In genomic region chr2:167347361-167347760, GRCm38 (mm10) we compare ENCODE assay signal across 9 mouse cellular contexts. TPM values are rescaled to one million over a fixed set of nuclear protein-coding genes. Genes with fewer than 3 reads are reported as not detected.
DNase-seq lines count a peak whose midpoint lies in the region; ATAC-seq and TF ChIP-seq lines count a peak whose summit lies in the region.
"Had no signal": no experiment of that assay in that cellular context is flagged by ENCODE, and none has a peak within 500 bp of the region (broad histone marks: within the 10 kb centered on the region; RNA-seq: fewer than 3 reads in every experiment).

No protein-coding gene starts in this region.

- no peak for DNase-seq in kidney, adult 2 months
- no peak for DNase-seq in kidney, adult 9 months
- no peak for DNase-seq in embryonic facial prominence, embryonic 10.5 days (ENCODE audit: low spot score)
- DNase-seq in induced T-regulatory cell, adult 2 months (ENCODE audit: low read depth): peak; percentile 72
- no peak for DNase-seq in midbrain, postnatal 0 days (ENCODE audit: low spot score)
- no peak for DNase-seq in frontal cortex, adult 2 months (ENCODE audit: extremely low spot score in 1 of 2, low spot score in 1 of 2)
- no peak for DNase-seq in layer of hippocampus, postnatal 14 days (ENCODE audit: low spot score in 2 of 2)
- DNase-seq in lung, postnatal 25 days (ENCODE audit: low spot score): no peak

- 63% methylated on average over 4 of the region's 4 CpGs for WGBS in kidney, adult 2 months
- WGBS in embryonic facial prominence, embryonic 10.5 days: 84% methylated on average over 4 of the region's 4 CpGs
- WGBS in midbrain, postnatal 0 days: 53% methylated on average over 4 of the region's 4 CpGs

- H3K36me3 ChIP-seq in kidney, adult 2 months (ENCODE audit: control insufficient read depth, insufficient read depth, low read length): no peaks in the 10 kb centered on the region
- H3K36me3 ChIP-seq in embryonic facial prominence, embryonic 10.5 days (replicated peaks): no peaks in the 10 kb centered on the region; the same call in 1 of the 2 replicates
- H3K36me3 ChIP-seq in midbrain, postnatal 0 days (ENCODE audit: insufficient read depth, low read length): no peaks in the 10 kb centered on the region

- ATAC-seq in midbrain, postnatal 0 days (ENCODE audit: low FRiP score): no peak
- ATAC-seq: Patski had no signal

- peak overlapping the region; percentile 85 for H3K4me2 ChIP-seq in midbrain, postnatal 0 days (ENCODE audit: low read depth, low read length, poor library complexity, severe bottlenecking)

- TF ChIP-seq CTCF in kidney, adult 2 months (conservative IDR thresholded peaks at IDR 0.05; ENCODE audit: insufficient read depth, insufficient read length, low read depth, low read length): no peak
- TF ChIP-seq CTCF in midbrain, postnatal 0 days (IDR thresholded peaks at IDR 0.05): no peak

- peak overlapping the region; percentile 51; the same call in 1 of the 2 replicates for H3K27ac ChIP-seq in kidney, adult 2 months (ENCODE audit: insufficient read depth, low read depth, low read length)
- H3K27ac ChIP-seq in embryonic facial prominence, embryonic 10.5 days (replicated peaks): no peak overlapping the region
- H3K27ac ChIP-seq in midbrain, postnatal 0 days (ENCODE audit: low read depth, low read length): no peak overlapping the region

- H3K9ac ChIP-seq in midbrain, postnatal 0 days (replicated peaks; ENCODE audit: low read length, poor library complexity, severe bottlenecking): peak overlapping the region; percentile 89; the same call in 1 of the 2 replicates

- peaks cover 26% of the 10 kb centered on the region for H3K4me1 ChIP-seq in kidney, adult 2 months (ENCODE audit: control insufficient read depth, insufficient read depth, low read length)
- peaks cover 51% of the 10 kb centered on the region for H3K4me1 ChIP-seq in embryonic facial prominence, embryonic 10.5 days
- peaks cover 9% of the 10 kb centered on the region for H3K4me1 ChIP-seq in midbrain, postnatal 0 days (ENCODE audit: insufficient read depth, low read length)

- peak overlapping the region; percentile 60 for H3K4me3 ChIP-seq in kidney, adult 2 months (ENCODE audit: insufficient read depth, low read depth, low read length)
- peak overlapping the region; percentile 86 for H3K4me3 ChIP-seq in embryonic facial prominence, embryonic 10.5 days
- peak overlapping the region; percentile 86 for H3K4me3 ChIP-seq in midbrain, postnatal 0 days (ENCODE audit: low read depth, low read length)

- TF ChIP-seq POLR2A in kidney, adult 2 months (IDR thresholded peaks at IDR 0.05; ENCODE audit: low read depth, low read length): no peak

- H3K9me3 ChIP-seq in embryonic facial prominence, embryonic 10.5 days: no peaks in the 10 kb centered on the region
- H3K9me3 ChIP-seq in midbrain, postnatal 0 days (ENCODE audit: low read length): no peaks in the 10 kb centered on the region

- H3K27me3 ChIP-seq in kidney, adult 2 months (replicated peaks; ENCODE audit: control insufficient read depth, insufficient read depth, low read length): no peaks in the 10 kb centered on the region
- H3K27me3 ChIP-seq in embryonic facial prominence, embryonic 10.5 days (replicated peaks; ENCODE audit: low read depth, poor library complexity, severe bottlenecking): peaks cover 19% of the 10 kb centered on the region
- H3K27me3 ChIP-seq in midbrain, postnatal 0 days (ENCODE audit: insufficient read depth, low read length): no peaks in the 10 kb centered on the region
- H3K27me3 ChIP-seq: Patski had no signal

RNA-seq across cellular contexts. Expression of gene B4galt5, which starts 1.6 kb away (rescaled TPM):
- 51.5 and 54.2 TPM in 2 replicates for polyA plus RNA-seq in kidney, adult 2 months (2012; rRNA removed)
- 7.3 and 8.7 TPM in 2 replicates for polyA plus RNA-seq in embryonic facial prominence, embryonic 10.5 days (2016; fragmentation: Nextera tagmentation; extraction: Ambion mirVana)
- 64.1 and 88.3 TPM in 2 replicates for total RNA-seq in midbrain, postnatal 0 days (2014; rRNA removed)
- polyA plus RNA-seq in midbrain, postnatal 0 days (2015; fragmentation: Nextera tagmentation; extraction: Ambion mirVana): 29.1 and 35.6 TPM in 2 replicates
- polyA plus RNA-seq in frontal cortex, adult 2 months (2012; rRNA removed): 37.8 and 38.8 TPM in 2 replicates
- 10 to 100 TPM; 58.8 to 60.5 TPM for total RNA-seq in layer of hippocampus, postnatal 14 days (2021)
